Mouse (Mus musculus): ENCODE measurements around the gene Lrwd1. TPM values are rescaled to one million over a fixed set of nuclear protein-coding genes. Genes with fewer than 3 reads are reported as not detected.

The Lrwd1 gene
- polyA plus RNA-seq, 1 experiment from 2014 or later: 7.8 TPM

DNA sequence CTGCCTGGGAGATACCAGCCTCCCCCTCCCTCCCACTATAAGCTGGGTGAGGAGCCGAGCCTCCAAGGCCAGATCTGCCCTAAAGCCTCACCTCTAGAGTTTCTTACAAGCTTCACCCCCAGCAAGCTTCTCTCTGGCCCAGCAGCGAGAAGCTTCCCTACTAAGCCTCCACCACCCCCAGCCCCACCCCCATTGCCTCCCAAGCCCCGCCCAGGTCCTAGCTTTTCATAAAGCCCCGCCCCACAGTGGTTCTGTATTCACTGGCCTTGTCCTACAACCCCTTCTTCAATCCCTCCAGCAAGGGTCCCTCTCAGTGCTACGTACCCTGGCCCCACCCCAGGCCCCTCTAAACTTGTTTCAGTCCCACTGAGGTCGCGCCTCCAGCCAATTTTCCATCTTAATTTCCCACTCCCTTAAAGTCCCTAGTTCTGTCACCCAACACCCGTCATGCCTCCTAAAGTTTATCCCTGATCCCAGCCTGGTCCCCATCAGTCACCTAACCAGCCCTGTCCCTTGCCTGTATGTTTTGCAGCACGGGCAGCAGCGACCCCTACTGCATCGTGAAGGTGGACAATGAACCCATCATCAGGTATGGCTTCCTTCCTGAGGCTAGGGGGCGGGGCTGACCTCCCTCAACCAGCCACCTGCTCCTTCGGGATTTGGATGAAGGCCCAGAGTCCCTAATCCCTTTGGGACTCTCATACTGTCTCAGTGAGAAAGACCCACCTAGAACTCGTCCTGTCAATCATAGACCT, 46.9 kb downstream of the Lrwd1 start:
- TF ChIP-seq CTCF (IDR thresholded peaks at IDR 0.05; ENCODE audit: low read depth): peak; percentile 65
- Histone ChIP-seq H3K9ac (ENCODE audit: low read depth, low read length) (no peak overlapping the region), H3K9me3 (ENCODE audit: control insufficient read depth) (no peaks in the 10 kb centered on the region), H3K27ac (ENCODE audit: low read depth, low read length) (no peak overlapping the region), H3K27me3 (replicated peaks; ENCODE audit: control insufficient read depth, insufficient read depth, low read length) (no peaks in the 10 kb centered on the region), H3K4me2 (replicated peaks; ENCODE audit: low read depth) (no peak overlapping the region), H3K4me3 (ENCODE audit: low read depth, low read length) (no peak overlapping the region), H3K36me3 (ENCODE audit: control insufficient read depth, insufficient read depth) (peaks cover 14% of the 10 kb centered on the region; the same call in 1 of the 2 replicates), H3K4me1 (replicated peaks; ENCODE audit: control insufficient read depth, insufficient read depth, low read length) (peaks cover 7% of the 10 kb centered on the region)
- 38% methylated on average over 14 of the region's 14 CpGs for WGBS
- no peak for ATAC-seq

DNA sequence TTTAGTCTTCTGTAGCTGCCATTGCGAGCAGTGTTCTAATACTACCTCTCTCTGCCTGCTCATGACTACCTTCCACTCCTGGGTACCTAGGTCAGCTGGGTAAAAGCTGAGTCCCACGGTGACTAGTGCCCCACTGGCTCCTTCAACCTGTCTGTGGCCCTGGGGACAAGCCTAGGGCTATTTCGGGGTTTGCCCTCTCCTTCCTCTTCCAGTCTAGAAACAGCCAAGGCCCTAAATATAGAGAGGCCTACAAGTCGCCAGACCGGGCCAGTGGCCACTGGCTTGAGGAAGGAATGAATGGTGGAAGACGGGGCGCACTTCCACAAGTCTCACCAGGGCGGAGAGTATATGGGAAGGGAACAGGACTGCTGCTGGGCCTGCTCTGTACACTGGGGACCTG, 49.6 kb downstream of the Lrwd1 start:
- ATAC-seq: no peak
- WGBS: 89% methylated on average over 8 of the region's 8 CpGs

DNA sequence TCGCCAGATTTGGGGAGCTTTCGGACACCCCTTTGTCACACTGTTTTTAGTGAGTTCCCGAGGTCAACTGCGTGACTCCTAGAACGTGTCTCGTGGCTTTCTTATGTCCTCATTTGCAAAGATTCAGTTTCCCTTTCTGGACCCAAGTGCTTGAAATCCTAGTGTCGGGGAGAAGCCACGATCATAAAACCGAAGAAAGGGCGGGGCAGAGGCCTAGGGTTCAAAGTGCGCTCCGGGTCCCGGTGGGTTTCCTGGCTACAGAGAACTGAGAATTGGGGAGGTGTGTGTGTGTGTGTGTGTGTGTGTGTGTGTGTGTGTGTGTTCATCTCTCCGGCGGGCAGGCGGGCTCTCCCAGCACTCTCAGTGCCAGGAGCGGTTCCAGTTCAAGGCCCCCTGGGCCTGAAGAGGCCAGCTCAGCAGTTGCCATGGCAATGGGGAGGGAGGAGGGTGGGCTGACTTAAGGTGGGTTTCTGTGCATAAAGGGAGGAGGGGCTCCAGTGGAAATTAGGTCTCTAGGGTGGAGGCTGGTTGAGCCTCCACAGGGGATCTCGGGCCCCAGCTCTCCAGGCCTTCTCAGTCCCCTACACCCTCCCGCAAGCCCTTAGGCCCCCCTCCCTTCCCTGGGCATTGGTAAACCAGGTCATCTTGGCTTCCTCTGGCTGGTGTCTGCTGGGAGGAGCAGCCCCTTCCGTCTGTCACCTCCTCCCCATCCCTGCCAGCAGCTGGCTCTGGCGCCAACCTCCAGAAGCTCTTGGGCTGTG, 50.8 kb downstream of the Lrwd1 start:
- TF ChIP-seq CTCF (IDR thresholded peaks at IDR 0.05; ENCODE audit: low read depth): no peak
- 24% methylated on average over 21 of the region's 21 CpGs for whole genome bisulfite sequencing
- H3K27me3 ChIP-seq (replicated peaks; ENCODE audit: control insufficient read depth, insufficient read depth, low read length): no peaks in the 10 kb centered on the region
- no peak overlapping the region; the same call in 1 of the 2 replicates for H3K27ac ChIP-seq (ENCODE audit: low read depth, low read length)
- peak overlapping the region; percentile 69 for H3K4me3 ChIP-seq (ENCODE audit: low read depth, low read length)
- no peaks in the 10 kb centered on the region for H3K36me3 ChIP-seq (ENCODE audit: control insufficient read depth, insufficient read depth)
- H3K4me1 ChIP-seq (replicated peaks; ENCODE audit: control insufficient read depth, insufficient read depth, low read length): peaks cover 7% of the 10 kb centered on the region
- peak overlapping the region; percentile 44 for H3K9ac ChIP-seq (ENCODE audit: low read depth, low read length)
- no peaks in the 10 kb centered on the region for H3K9me3 ChIP-seq (ENCODE audit: control insufficient read depth)
- peak overlapping the region; percentile 98 for H3K4me2 ChIP-seq (replicated peaks; ENCODE audit: low read depth)
- ATAC-seq: peak; percentile 36; the same call in 1 of the 2 replicates

More for the DNA sequence above, 49.6 kb downstream of the Lrwd1 start:
- Histone ChIP-seq H3K9ac (ENCODE audit: low read depth, low read length) (no peak overlapping the region), H3K4me3 (ENCODE audit: low read depth, low read length) (no peak overlapping the region), H3K36me3 (ENCODE audit: control insufficient read depth, insufficient read depth) (peaks cover 10% of the 10 kb centered on the region; the same call in 1 of the 2 replicates), H3K4me1 (replicated peaks; ENCODE audit: control insufficient read depth, insufficient read depth, low read length) (peaks cover 7% of the 10 kb centered on the region), H3K27ac (ENCODE audit: low read depth, low read length) (no peak overlapping the region), H3K9me3 (ENCODE audit: control insufficient read depth) (no peaks in the 10 kb centered on the region), H3K27me3 (replicated peaks; ENCODE audit: control insufficient read depth, insufficient read depth, low read length) (no peaks in the 10 kb centered on the region), H3K4me2 (replicated peaks; ENCODE audit: low read depth) (no peak overlapping the region)
- no peak for TF ChIP-seq CTCF (IDR thresholded peaks at IDR 0.05; ENCODE audit: low read depth)

DNA sequence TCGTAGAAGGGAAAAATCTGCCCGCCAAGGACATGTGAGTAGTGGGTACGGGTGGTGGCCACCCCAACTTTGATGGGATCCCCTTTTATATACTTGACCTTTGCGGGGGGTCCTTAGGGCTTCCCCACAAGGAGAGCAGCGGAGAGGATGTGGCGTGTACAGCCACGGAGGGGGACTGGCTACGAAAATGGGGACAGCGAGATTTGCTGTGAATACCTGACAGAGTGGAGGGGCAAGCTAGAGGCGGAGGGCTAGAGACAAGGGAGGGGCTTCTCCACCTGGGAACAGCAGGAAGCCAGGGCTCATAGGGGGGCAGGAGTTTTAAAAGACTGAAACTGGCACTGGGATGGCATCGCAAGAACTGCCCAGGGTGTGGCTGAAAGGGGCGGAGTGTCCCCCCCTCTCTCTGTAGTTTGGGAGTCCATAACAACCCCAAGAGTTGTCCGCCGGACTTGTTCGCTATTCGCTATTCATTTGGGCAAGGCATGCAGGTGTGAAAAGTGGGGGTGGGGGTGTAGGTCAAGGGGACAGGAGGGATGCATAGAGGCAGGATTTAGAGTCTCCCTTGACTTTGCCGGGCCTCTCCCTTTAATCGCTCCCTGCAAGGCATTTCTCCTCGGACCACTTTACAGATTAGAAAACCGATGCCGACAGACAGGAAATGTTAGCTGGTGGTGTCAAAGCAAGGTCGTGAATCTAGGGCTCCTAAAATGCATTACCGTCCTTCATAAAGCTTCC, 51.6 kb downstream of the Lrwd1 start:
- Histone ChIP-seq H3K27me3 (replicated peaks; ENCODE audit: control insufficient read depth, insufficient read depth, low read length) (no peaks in the 10 kb centered on the region), H3K9ac (ENCODE audit: low read depth, low read length) (peak overlapping the region; percentile 44), H3K36me3 (ENCODE audit: control insufficient read depth, insufficient read depth) (no peaks in the 10 kb centered on the region), H3K4me2 (replicated peaks; ENCODE audit: low read depth) (peak overlapping the region; percentile 98), H3K4me1 (replicated peaks; ENCODE audit: control insufficient read depth, insufficient read depth, low read length) (peaks cover 7% of the 10 kb centered on the region), H3K9me3 (ENCODE audit: control insufficient read depth) (no peaks in the 10 kb centered on the region), H3K4me3 (ENCODE audit: low read depth, low read length) (peak overlapping the region; percentile 69), H3K27ac (ENCODE audit: low read depth, low read length) (peak overlapping the region; percentile 17; the same call in 1 of the 2 replicates)
- peak; percentile 16 for ATAC-seq
- no peak; the same call in 1 of the 2 replicates for TF ChIP-seq CTCF (IDR thresholded peaks at IDR 0.05; ENCODE audit: low read depth)
- 2% methylated on average over 23 of the region's 23 CpGs for WGBS

DNA sequence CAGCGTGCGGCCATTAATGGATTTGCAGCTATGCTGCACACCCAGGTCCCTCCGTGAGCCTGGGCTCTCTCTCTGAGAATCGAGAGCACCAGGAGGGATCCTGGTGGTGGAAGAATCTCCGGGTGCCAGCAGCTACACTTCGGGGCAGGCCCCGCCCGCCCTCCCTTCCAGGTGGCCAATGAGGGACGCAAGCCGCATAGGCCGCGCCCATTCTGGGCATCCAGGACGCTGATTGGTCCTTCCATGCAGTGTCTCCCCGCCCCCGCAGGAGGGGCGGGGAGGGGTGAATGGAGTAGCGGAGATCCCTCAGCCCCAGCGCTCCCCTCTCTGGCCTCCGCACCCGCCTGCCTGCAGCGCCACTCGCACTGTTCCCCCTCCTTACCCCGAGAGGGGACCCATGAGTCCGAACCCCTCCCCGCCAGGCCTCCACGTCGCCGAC, 52.2 kb downstream of the Lrwd1 start, which contains the start of gene Rasa4:
Gene Rasa4 (plus strand): TSS at position 248 of the 439 bp plus-strand sequence.
- H3K27ac ChIP-seq (ENCODE audit: low read depth, low read length): peak within 1 kb of the TSS; percentile 17; the same call in 1 of the 2 replicates
- H3K27me3 ChIP-seq (replicated peaks; ENCODE audit: control insufficient read depth, insufficient read depth, low read length): no peaks in the 10 kb centered on the region

More for the DNA sequence above, 52.2 kb downstream of the Lrwd1 start, which contains the start of gene Rasa4:
- Histone ChIP-seq H3K9ac (ENCODE audit: low read depth, low read length) (peak within 1 kb of the TSS; percentile 44), H3K4me1 (replicated peaks; ENCODE audit: control insufficient read depth, insufficient read depth, low read length) (peaks cover 7% of the 10 kb centered on the region), H3K36me3 (ENCODE audit: control insufficient read depth, insufficient read depth) (no peaks in the 10 kb centered on the region), H3K4me3 (ENCODE audit: low read depth, low read length) (peak within 1 kb of the TSS; percentile 69), H3K9me3 (ENCODE audit: control insufficient read depth) (no peaks in the 10 kb centered on the region), H3K4me2 (replicated peaks; ENCODE audit: low read depth) (peak within 1 kb of the TSS; percentile 98)
- TF ChIP-seq CTCF (IDR thresholded peaks at IDR 0.05; ENCODE audit: low read depth): peak; percentile 20
- peak; percentile 91 for ATAC-seq
- WGBS: under 1% methylated on average over 28 of the region's 28 CpGs

Data from intestine, postnatal 0 days (tissue).